Mouse (Mus musculus) megakaryocyte, embryonic 14.5 days (primary cell): ENCODE measurements at regions not wholly inside any gene's neighbourhood (a gene's known extent, or its start where the extent isn't known, plus 50 kb on each side); places are given as distances from the start of the nearest gene placed in this dataset.

Source experiments
- FLI1 ChIP-seq: IDR thresholded peaks from 2 replicates; pipeline ENCODE4 v1.6.1; 2012; ENCODE audit warnings: low read length, inconsistent platforms, mixed read lengths
- GATA1 ChIP-seq: IDR thresholded peaks from 3 replicates; pipeline ENCODE4 v1.6.1; 2012; ENCODE audit warnings: mixed read lengths, low read length, inconsistent platforms, borderline replicate concordance

DNA sequence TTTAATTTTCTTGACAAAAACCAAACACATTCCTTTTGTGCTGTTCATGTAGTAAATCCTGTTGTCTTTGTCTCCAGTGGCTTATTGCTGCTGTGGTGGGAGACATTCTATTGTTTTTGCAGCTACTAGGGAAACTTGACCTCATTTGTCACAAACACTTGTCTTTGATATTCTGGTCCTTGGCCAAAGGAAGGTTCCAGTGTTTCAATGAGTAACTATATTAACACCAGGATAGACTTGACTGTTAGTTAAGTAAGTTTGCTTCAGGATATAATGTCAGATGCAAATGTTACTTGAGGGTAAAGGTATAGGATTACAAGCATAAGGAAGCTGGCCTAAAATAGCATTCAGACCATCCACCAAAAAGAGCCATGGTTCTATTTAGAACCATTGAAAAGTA is 123.7 kb downstream of the Fam174a start:
- TF ChIP-seq GATA1: no peak
- no peak for TF ChIP-seq FLI1
